Mouse (Mus musculus) c-Kit-positive CD71-negative TER-119-negative erythroid progenitor cells, embryonic 14.5 days (primary cell): ENCODE data around the gene E4f1.
A peak's percentile ranks its signal among the peaks of the same experiment; 100 is the strongest.
"Not testable (repeated sequence)": the region's sequence is repeated elsewhere in the genome, so short reads cannot be mapped to it uniquely, and the experiment has no call there.

Experiments
- DNase-seq: peaks from one replicate; pipeline ENCODE4 v3.0.0-alpha.2; 2013; ENCODE audit warnings: low read depth

Gene E4f1

DNA sequence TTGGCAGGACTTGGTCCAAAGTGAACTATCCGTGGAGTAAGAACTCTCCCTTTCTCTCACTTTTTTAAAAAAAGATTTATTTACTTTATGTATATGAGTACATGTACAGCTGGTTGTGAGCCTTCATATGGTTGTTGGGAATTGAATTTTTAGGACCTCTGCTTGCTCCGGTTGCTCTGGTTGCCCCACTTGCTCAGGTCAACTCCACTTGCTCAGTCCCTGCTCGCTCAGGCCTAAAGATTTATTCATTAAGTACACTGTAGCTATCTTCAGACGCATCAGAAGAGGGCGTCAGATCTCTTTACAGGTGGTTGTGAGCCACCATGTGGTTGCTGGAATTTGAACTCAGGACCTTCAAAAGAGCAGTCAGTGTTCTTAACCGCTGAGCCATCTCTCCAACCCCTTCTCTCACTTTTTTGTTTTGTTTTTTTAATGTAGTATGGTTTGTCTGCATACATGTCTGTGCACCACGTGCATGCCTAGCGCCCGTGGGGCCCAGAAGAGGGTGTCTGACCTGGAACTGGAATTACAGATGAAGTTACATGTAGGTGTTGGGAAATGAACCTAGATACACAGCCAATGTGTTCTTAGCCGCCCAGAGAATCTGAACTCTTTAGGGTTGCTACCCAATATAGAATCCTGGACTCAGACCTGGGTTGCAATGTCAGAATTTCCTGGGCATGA lies 14.4 kb downstream of the E4f1 start:
- not testable (repeated sequence) for DNase-seq

DNA sequence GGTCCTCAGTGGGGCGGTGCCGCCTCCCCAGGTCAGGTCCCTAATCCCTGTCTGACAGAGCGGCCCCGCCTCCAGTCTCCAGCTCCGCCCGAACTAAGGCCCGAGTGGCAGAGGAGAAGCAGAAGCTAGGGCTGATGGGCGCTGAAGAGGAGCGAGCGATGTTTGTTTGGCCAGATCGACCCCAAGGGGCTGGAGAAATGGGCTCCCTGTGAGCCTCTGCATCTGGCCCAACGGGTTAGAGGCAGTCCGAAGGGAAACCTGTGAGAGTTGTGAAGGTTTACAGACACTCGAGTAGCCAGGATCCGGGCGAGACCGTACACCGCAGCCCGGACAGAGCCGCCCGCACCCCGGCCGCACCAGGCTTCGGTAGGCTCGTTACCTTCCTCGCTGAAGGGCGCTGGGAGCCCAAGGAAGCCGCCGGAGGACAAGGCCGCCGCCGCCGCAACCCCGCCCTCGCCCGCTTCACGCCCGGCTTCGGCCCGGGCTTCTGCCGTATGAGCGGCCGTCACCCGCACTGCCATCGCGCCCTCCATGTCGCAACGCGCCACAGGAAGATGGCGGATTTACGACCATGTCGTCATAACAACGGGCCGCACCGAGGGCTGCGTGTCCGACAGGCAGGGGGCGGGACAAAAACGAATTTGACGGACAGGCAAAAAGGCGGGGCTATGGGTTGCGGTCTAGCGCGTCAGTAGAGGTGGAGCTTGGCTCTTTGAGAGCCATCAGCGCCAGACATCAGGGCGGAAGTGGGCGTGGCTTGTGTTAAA lies 15.2 kb downstream of the E4f1 start:
- DNase-seq = peak; percentile 99

DNA sequence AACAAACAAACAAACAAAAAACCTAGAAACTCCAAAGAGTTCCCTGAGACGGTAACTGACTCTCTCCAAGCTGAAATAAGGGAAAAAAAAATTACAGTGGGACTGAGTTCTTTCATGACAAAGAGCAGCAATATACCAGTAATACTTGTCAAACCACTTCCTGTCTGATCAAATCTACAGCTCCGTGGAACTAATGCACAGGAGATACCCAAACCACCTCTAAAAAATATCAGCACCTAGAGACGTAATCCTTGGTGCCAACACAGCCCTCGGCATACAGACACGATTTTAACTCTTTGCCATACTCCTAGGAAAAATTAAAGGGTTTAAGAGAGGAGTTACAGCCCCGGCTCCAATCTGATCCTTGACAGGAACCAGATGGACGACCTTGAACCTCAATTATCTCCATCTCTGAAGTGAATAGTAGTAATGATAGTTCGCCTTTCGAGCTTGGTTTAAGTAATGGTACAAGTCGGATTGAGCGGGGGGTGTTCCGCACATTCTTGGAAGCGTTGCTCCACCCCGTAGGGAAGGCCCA lies 15.8 kb downstream of the E4f1 start:
- DNase-seq = no peak

DNA sequence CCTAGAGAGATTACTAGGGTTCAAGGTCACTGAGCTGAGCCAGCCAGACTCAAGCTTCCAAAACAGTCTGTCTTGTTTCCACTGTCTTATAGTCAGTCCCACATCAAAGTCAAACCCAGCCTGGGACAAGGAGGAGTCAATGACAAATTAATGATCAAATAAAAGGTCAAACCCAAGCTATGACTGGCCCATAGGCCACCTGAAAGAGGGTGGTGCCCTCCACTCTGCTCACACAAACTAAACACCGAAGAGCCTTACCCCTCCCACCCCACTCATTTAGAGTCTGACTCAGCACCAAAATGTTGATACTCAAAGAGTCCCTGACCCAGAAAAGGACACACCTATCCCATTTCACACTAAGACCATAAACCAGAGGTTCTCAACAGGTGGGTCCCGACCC lies 16.7 kb downstream of the E4f1 start:
- no peak for DNase-seq

GRCm38 (mm10) chr17:24451220-24451619 lies 18.9 kb downstream of the E4f1 start:
- DNase-seq = no peak

DNA sequence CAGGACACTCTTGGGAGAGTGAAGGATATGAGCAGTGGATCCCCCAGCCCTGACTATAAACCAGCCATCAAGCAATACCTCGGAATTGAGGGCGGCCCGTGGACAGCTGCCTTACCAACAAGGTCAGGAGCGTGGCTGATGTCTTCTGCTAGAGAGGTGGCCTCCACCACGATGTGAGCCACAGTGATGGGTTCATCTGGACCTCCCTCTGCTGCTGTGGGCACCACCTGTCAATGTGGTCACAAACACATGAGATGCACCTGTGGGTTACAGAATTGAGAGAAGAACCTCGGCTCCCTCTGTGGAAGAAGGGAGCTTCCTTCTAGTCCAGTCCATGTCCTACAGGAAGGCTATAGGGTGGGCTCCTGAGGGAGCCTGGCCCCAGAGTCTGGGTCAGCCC lies 20.6 kb downstream of the E4f1 start:
- no peak for DNase-seq

DNA sequence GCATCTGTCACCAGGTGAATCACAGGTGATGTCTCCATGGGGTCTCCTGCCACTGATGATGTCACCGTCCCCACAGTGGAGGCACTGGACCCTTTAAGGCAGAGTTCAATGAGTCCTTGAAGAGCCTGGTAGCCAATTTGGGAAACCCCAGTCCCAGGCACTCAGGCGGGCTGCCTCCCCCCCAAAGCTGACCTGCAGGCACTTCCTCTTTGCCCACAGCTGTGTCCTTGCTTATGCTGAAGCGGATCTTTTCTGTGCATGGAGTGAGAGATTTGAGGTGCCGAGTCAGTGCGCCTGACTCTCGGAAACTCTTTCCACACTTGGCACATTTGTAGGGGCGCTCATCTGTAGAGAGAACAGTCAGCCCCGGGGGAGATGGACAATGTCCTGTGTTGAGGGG lies 23.5 kb downstream of the E4f1 start:
- no peak for DNase-seq

DNA sequence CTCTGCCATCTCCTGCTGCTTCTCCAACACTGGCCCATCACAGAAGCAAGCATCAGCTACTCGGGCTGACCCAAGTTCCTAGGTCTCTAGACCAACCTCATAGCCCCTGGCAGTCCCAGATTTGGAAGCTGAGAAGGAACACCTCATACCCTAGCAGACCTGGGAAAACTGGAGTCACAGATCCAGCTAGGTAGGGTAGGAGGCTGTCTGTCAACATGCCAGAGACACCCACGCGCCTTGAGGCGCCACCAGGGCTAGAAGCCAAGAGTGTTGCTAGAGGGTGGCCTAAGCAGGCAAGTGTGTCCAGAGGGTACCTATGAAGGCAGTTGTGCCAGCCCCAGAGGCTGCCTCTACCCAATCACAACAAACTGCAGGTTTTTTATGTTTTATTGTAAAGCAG lies 26.7 kb downstream of the E4f1 start:
- DNase-seq = no peak

DNA sequence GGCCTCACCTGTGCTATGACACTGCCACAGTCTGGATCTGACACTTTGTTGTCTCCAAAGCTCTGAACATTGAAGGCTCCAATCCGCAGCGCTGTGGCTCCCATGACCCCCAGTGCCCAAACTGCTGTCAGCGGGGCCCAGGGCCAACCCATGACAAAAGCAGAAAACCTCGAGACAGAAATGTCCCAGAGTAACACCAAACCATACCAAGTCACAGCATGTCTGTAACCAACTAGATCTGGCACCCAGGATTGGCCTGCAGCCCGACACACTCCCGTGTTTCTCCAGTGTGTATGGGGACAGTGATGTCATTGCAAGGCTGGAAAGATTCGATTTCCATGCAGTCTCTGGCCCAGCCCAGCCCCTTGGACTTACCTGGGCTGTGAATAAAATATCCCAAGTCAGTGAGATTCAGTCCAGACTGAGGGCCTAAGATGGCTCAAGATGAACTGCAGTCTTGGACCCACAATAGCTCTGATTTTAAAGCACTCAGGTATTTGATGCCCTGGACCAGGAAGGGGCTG lies 27.4 kb downstream of the E4f1 start, which contains the start of gene Dnase1l2:
Dnase1l2 (minus strand) TSS at position 474 of the 524 bp plus-strand sequence.
- DNase-seq = no peak

GRCm38 (mm10) chr17:24442107-24442506 lies 28.0 kb downstream of the E4f1 start:
- DNase-seq = no peak

DNA sequence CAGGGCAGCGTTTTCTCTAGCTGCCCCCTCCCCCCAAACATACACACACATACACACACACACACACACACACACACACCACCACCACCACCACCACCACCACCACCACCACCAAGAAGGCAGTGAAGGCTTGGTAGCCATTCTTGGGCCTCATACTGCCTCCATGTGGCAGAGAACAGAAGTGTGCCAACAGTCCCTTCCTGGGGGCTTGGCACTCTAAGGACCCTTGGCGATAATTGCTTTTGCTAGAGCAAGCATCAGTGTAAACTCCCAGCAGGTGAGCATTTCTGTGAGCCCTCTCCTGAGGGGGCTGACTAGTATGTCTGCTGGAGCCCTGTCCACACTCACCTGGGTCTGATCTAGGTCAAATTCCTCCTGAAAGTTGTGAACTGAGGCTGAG lies 29.0 kb downstream of the E4f1 start:
- DNase-seq = no peak

DNA sequence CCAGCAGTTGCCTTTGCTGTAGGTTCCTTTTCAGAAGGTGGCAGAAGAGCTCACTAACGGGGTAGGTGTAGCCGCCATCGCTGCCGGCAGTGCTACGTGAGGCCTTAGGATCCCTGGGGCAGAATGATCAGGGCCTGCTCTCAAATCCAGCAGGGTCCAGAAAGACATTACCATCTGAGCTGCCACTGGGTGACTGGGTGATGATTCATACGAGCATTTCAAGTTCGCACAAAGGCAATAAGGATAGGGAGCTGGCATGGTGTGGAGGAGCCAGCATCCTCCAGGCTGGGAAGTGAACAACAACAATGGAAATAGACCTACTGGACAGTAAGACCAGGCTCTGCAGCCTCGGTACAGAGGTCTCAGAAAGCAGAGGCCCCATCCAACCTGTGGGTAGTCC lies 29.7 kb downstream of the E4f1 start:
- DNase-seq = no peak

GRCm38 (mm10) chr17:24437016-24437415 lies 33.1 kb downstream of the E4f1 start:
- no peak for DNase-seq

DNA sequence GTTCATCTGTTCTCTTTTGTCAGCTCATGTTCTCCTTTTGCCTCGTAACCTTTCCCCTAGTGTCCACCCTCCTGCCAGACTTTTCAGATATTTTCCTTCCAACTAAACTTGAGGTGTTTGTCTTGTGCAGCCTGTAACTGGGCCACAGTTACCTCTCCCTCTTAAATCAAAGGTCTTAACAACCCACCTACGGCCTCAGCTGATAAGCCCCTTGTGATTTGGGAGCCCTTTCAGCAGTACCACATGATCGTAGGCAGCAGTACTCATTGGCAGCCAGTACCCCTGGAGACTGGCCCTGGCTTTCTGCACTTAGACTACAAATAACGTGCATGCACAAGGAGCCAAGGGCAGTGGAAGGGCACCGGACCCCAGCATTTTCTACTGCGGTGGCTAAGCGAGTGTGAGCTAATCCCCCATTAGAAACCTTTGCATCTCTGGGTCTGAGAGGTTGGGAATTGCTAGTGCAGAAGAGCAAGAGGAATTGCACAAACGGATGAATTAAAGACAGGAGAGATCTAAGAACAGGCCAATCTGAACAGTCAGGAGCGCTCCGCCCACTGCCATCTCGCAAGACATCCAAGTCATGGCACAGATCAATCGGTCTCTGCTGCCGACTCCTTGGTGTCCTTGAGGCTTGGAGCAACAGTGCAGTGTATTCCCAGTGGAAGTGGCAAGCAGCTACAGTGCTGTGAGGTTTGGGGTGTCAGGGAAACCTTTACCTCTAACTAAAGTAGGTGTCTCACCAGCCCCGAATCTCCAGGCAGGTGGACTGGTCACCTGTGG lies 40.7 kb downstream of the E4f1 start:
- no peak for DNase-seq

DNA sequence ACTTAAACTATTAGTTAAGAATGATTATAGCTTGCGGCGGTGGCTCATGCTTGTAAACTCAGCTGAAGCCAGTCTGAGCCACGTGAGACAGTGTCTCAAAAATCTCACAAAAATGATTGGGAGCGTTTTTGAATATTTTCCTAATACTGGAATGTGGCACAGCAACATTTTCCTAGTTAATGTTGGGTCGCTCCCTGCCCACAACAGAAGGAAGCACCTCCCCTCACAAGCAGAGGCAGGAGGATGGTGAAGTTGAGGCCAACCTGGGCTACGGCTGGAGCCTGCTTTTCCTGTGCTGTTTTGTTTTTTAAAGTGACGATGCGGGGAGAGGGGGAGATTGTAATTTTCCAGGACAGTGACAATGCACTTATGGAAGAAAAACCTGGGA lies 42.9 kb downstream of the E4f1 start:
- DNase-seq = no peak

- peak; percentile 87 for DNase-seq
Observed at GRCm38 (mm10) chr17:24426471-24427169, 43.5 kb downstream of the E4f1 start, which contains the start of gene Eci1. Eci1 (plus strand) TSS chr17:24426641.

- no peak for DNase-seq
Observed at GRCm38 (mm10) chr17:24425905-24426304, 44.2 kb downstream of the E4f1 start.

DNA sequence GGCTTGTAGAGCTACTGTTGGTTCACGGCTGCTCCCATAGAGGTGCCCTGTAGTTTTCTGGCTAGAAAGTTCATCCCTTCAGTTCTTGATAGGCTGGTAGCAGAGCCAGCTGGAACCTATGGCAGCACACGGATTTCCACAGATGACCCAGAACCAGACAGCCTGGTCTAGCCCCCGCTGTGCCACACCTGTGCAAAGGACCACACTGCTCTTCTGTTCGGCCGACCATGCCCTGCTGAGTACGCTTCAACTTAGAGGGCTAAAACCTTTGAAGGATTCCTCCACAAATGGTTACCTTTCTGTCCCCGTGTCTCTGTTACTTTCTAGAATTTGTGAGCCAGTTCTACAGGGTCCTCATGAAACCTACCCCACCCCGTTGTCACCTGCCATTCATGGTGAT lies 44.8 kb downstream of the E4f1 start:
- DNase-seq = not testable (repeated sequence)

DNA sequence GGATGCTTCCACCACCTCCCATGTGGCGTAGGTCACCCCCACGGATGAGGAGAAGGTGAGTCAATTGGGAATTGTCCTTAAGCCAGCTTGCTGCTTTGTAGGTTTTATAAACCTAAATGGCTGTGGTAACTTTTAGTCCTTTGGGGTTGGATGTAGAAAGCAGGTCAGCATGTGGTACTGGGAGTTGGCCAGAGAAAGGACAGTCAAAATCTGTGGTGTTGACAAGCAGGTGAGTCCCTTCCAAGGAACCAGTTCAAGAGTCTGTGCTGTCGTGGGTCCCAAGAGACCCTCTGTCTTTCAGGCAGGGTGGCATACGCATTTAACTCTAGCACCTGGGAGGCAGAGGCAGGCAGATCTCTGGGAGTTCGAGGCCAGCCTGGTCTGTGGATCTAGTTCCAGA lies 45.6 kb downstream of the E4f1 start:
- DNase-seq = no peak

DNA sequence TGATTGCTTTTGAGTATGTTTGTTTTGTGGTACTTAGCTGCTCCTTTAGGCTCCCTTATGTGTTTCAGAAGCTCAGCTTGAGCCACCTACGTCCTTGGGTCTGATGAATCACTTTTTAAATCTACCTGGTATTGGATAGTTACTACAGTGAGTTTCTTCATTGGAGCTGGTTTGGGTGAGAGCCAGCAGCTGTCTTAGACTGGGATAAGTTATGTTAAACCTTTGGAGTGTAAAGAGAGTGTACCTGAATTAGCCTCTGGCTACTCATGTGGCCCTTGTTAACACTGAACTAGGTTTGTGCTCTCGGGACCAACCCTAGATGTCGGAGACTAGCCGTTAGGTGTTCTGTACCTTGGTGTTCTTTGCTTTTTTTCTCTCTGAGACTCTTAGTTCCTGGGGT lies 47.0 kb downstream of the E4f1 start:
- no peak for DNase-seq

- no peak for DNase-seq
Observed at GRCm38 (mm10) chr17:24416051-24416652, 54.0 kb downstream of the E4f1 start.
